Mouse (Mus musculus): ENCODE data around the gene Prr23a1. TPM values are rescaled to one million over a fixed set of nuclear protein-coding genes. Genes with fewer than 3 reads are reported as not detected.

Prr23a1 gene
- total and polyA plus RNA-seq, 3 experiments, result not detected

DNA sequence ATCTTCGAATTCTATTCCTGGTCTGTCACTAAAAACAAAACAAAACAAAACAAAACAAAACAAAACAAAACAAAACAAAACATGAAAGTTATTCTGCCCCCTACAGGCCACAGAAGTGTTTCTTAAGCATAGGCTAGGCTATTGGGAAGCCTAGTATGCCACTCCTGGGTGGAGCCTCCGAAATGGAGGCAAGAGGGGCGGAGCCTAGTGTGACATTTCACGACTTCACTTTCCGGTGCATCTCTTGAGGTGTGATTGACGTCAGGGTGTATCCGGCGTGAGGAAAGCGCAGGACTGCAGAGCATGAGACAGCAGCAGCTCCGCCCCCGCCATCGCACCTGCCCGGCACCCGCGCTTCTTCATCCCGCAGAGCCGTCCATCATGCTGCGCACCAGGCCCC lies 13.9 kb downstream of the Prr23a1 start, which contains the start of gene Prr23a2:
Prr23a2 (plus strand) TSS at position 285 of the 400 bp plus-strand sequence.
- Histone ChIP-seq H3K9ac (ENCODE audit: control insufficient read depth, low read depth, low read length, poor library complexity, severe bottlenecking) (no peak within 1 kb of the TSS), H3K27ac (ENCODE audit: control insufficient read depth, low read depth, low read length) (no peak within 1 kb of the TSS), H3K36me3 (ENCODE audit: control insufficient read depth in 1 of 2, insufficient read depth in 2 of 2, low read length in 2 of 2) (no peaks in the 10 kb centered on the region), H3K9me3 (replicated peaks; ENCODE audit: insufficient read depth, low read length) (no peaks in the 10 kb centered on the region), H3K4me1 (ENCODE audit: control insufficient read depth in 1 of 2, insufficient read depth in 2 of 2, low read length in 2 of 2) (no peaks in the 10 kb centered on the region), H3K79me2 (ENCODE audit: control insufficient read depth, insufficient read depth, low read length, poor library complexity) (no peaks in the 10 kb centered on the region), H3K27me3 (ENCODE audit: control insufficient read depth in 1 of 2, insufficient read depth in 2 of 2, low read length in 2 of 2) (no peaks in the 10 kb centered on the region), H3K4me3 (ENCODE audit: control insufficient read depth in 1 of 2, insufficient read depth in 1 of 2, low read depth in 2 of 2, low read length in 2 of 2) (no peak within 1 kb of the TSS)
- TF ChIP-seq ZC3H11A (IDR thresholded peaks at IDR 0.05; ENCODE audit: low read depth, low read length), result no peak
- no peak for TF ChIP-seq CHD1 (IDR thresholded peaks at IDR 0.05; ENCODE audit: low read depth, low read length)
- no peak for TF ChIP-seq MAFK (IDR thresholded peaks at IDR 0.05; ENCODE audit: borderline replicate concordance, low read depth, low read length)
- TF ChIP-seq CTCF (IDR thresholded peaks at IDR 0.05 in 2 of 3, conservative IDR thresholded peaks at IDR 0.05 in 1 of 3; ENCODE audit: control insufficient read depth in 1 of 3, insufficient read depth in 1 of 3, low read depth in 2 of 3, low read length in 3 of 3, poor library complexity in 1 of 3, severe bottlenecking in 1 of 3), result no peak
- no peak for TF ChIP-seq RCOR1 (IDR thresholded peaks at IDR 0.05; ENCODE audit: low read depth, low read length)
- TF ChIP-seq SMC3 (IDR thresholded peaks at IDR 0.05; ENCODE audit: low read depth, low read length), result no peak
- TF ChIP-seq USF2 (IDR thresholded peaks at IDR 0.05; ENCODE audit: borderline replicate concordance in 1 of 2, insufficient read depth in 1 of 2, low read depth in 1 of 2, low read length in 2 of 2), result no peak
- TF ChIP-seq HCFC1 (IDR thresholded peaks at IDR 0.05; ENCODE audit: low read depth, low read length), result no peak
- no peak for TF ChIP-seq BHLHE40 (IDR thresholded peaks at IDR 0.05; ENCODE audit: borderline replicate concordance, low read depth, low read length)
- DNase-seq (ENCODE audit: low read depth, low spot score), result no peak

DNA sequence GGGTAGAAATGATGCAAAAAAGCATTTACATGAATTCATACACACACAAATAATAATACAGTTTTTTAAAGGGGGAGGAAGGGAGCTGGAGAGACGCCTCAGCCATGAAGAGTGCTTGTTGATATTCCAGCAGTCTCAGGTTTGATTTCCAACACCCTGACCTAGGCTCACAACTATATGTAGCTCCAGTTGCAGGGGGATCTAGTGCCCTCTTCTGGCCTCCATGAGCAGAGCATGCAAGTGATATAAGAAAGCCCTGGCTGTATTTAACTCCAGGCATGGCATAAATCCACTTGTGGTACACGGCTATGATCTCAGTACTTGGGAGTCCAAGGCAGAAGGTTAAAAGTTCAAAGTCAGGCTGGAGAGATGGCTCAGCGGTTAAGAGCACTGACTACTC lies 21.2 kb downstream of the Prr23a1 start:
- Histone ChIP-seq H3K9me3 (replicated peaks; ENCODE audit: insufficient read depth, low read length) (no peaks in the 10 kb centered on the region), H3K4me1 (ENCODE audit: control insufficient read depth in 1 of 2, insufficient read depth in 2 of 2, low read length in 2 of 2) (no peaks in the 10 kb centered on the region), H3K27ac (ENCODE audit: control insufficient read depth, low read depth, low read length) (no peak overlapping the region), H3K79me2 (ENCODE audit: control insufficient read depth, insufficient read depth, low read length, poor library complexity) (no peaks in the 10 kb centered on the region), H3K36me3 (ENCODE audit: control insufficient read depth in 1 of 2, insufficient read depth in 2 of 2, low read length in 2 of 2) (no peaks in the 10 kb centered on the region), H3K27me3 (ENCODE audit: control insufficient read depth in 1 of 2, insufficient read depth in 2 of 2, low read length in 2 of 2) (no peaks in the 10 kb centered on the region), H3K9ac (ENCODE audit: control insufficient read depth, low read depth, low read length, poor library complexity, severe bottlenecking) (no peak overlapping the region), H3K4me3 (ENCODE audit: control insufficient read depth in 1 of 2, insufficient read depth in 1 of 2, low read depth in 2 of 2, low read length in 2 of 2) (no peak overlapping the region)
- DNase-seq (ENCODE audit: low read depth, low spot score), result peak; percentile 11
- TF ChIP-seq CTCF (IDR thresholded peaks at IDR 0.05 in 2 of 3, conservative IDR thresholded peaks at IDR 0.05 in 1 of 3; ENCODE audit: control insufficient read depth in 1 of 3, insufficient read depth in 1 of 3, low read depth in 2 of 3, low read length in 3 of 3, poor library complexity in 1 of 3, severe bottlenecking in 1 of 3), result peak in 2 of 3 experiments; percentile 12 to 21; a peak in 2 of 6 replicates
- no peak for TF ChIP-seq BHLHE40 (IDR thresholded peaks at IDR 0.05; ENCODE audit: borderline replicate concordance, low read depth, low read length)

DNA sequence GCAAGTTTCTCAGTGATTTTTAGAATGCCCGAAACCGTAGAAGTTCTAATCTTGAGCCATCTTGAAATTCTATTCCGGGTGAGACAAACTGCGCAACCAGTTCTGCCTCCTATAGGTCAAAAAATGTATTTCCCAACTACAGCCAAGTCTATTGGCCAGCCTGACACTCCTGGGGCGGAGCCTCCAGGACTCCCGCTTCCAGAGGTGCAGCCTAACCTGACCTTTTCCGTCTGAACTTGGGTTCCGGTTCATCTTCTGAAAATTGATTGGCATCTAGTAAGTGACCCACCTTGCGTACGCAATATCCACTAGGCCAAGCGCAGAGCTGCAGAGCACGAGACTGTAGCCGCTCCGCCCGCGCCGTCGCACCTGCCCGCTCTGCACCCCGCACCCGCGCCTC lies 22.3 kb downstream of the Prr23a1 start, which contains the start of gene Prr23a3:
Prr23a3 (plus strand) TSS at position 197 of the 400 bp plus-strand sequence.
- no peaks in the 10 kb centered on the region for H3K9me3 ChIP-seq (replicated peaks; ENCODE audit: insufficient read depth, low read length)
- H3K27me3 ChIP-seq (ENCODE audit: control insufficient read depth in 1 of 2, insufficient read depth in 2 of 2, low read length in 2 of 2), result no peaks in the 10 kb centered on the region
- H3K4me1 ChIP-seq (ENCODE audit: control insufficient read depth in 1 of 2, insufficient read depth in 2 of 2, low read length in 2 of 2), result no peaks in the 10 kb centered on the region
- TF ChIP-seq MYB (IDR thresholded peaks at IDR 0.05; ENCODE audit: low read depth, low read length) (no peak), TAL1 (IDR thresholded peaks at IDR 0.05; ENCODE audit: low read length) (no peak), E2F4 (IDR thresholded peaks at IDR 0.05; ENCODE audit: borderline replicate concordance, low read depth, low read length) (no peak), RAD21 (IDR thresholded peaks at IDR 0.05; ENCODE audit: low read depth, low read length) (no peak), TCF12 (IDR thresholded peaks at IDR 0.05; ENCODE audit: low read depth, low read length) (no peak), MAFK (IDR thresholded peaks at IDR 0.05; ENCODE audit: borderline replicate concordance, low read depth, low read length) (no peak), UBTF (IDR thresholded peaks at IDR 0.05; ENCODE audit: borderline replicate concordance, insufficient read depth, low read depth, low read length) (no peak), RCOR1 (IDR thresholded peaks at IDR 0.05; ENCODE audit: low read depth, low read length) (no peak)
- H3K36me3 ChIP-seq (ENCODE audit: control insufficient read depth in 1 of 2, insufficient read depth in 2 of 2, low read length in 2 of 2), result no peaks in the 10 kb centered on the region
- DNase-seq (ENCODE audit: low read depth, low spot score), result no peak
- H3K9ac ChIP-seq (ENCODE audit: control insufficient read depth, low read depth, low read length, poor library complexity, severe bottlenecking), result no peak within 1 kb of the TSS
- H3K79me2 ChIP-seq (ENCODE audit: control insufficient read depth, insufficient read depth, low read length, poor library complexity), result no peaks in the 10 kb centered on the region
- no peak within 1 kb of the TSS for H3K4me3 ChIP-seq (ENCODE audit: control insufficient read depth in 1 of 2, insufficient read depth in 1 of 2, low read depth in 2 of 2, low read length in 2 of 2)
- no peak within 1 kb of the TSS for H3K27ac ChIP-seq (ENCODE audit: control insufficient read depth, low read depth, low read length)
